Mouse (Mus musculus): ENCODE results near the gene Plcl1. TPM values are rescaled to one million over a fixed set of nuclear protein-coding genes. Genes with fewer than 3 reads are reported as not detected.

Gene Plcl1
- polyA plus RNA-seq, 1 experiment, result 1.00 TPM

DNA sequence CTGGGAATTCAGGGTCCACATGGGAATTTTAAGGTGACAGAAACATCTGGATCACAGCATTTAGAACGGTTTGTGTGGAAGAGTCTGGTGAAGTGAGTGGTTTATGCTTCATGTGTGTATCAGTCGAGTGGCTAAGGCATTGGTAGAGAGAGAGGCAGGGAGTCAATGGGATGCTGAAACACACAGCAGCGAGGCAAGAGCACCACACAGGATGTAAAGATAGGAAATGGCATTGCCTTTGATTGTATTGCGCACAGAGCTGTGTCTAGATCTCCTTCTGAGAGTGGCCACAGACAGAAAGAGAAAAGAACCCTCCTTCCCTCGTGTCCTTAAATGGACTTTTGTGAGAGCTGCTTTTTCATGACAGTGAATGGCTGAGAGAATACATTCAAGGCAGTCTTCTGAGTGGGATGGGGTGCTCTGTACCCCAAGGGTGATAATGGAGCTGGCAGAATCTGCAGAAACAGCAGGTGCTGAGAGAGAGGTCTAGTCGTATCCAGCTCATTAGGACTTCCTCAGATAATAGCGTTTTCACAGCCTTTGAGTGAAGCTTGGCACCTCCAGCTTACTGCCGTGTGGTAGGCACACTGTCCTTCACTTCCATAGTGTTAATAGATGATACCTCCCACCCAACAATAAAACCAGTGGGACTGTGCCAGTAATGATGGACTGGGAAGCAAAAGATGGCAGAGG lies 253.9 kb downstream of the Plcl1 start:
- H3K36me3 ChIP-seq (ENCODE audit: control insufficient read depth, insufficient read depth), result no peaks in the 10 kb centered on the region
- no peak overlapping the region for H3ac ChIP-seq (ENCODE audit: control insufficient read depth, insufficient read length)
- TF ChIP-seq REST (IDR thresholded peaks at IDR 0.05; ENCODE audit: insufficient read depth, insufficient read length) (no peak), SRF (IDR thresholded peaks at IDR 0.05; ENCODE audit: control insufficient read depth, insufficient read length, low read depth) (no peak), POLR2AphosphoS2 (IDR thresholded peaks at IDR 0.05; ENCODE audit: insufficient read length, low read depth) (no peak), MYOD1 (IDR thresholded peaks at IDR 0.05; ENCODE audit: control insufficient read depth in 1 of 3, insufficient read length in 2 of 3, low read depth in 2 of 3) (no peak), USF1 (IDR thresholded peaks at IDR 0.05; ENCODE audit: low read depth) (no peak), MYOG (IDR thresholded peaks at IDR 0.05; ENCODE audit: control insufficient read depth in 1 of 3, insufficient read depth in 1 of 3, insufficient read length in 2 of 3, low read depth in 2 of 3) (no peak), POLR2A (IDR thresholded peaks at IDR 0.05; ENCODE audit: insufficient read length, low read depth) (no peak), TCF12 (IDR thresholded peaks at IDR 0.05; ENCODE audit: insufficient read depth, poor library complexity, severe bottlenecking) (no peak), TCF3 (IDR thresholded peaks at IDR 0.05; ENCODE audit: insufficient read length, low read depth) (no peak), MAX (IDR thresholded peaks at IDR 0.05; ENCODE audit: low read depth) (no peak), CEBPB (IDR thresholded peaks at IDR 0.05; ENCODE audit: insufficient read depth, poor library complexity, severe bottlenecking) (no peak), E2F4 (IDR thresholded peaks at IDR 0.05; ENCODE audit: insufficient read depth) (no peak)
- no peaks in the 10 kb centered on the region for H3K79me2 ChIP-seq (ENCODE audit: control insufficient read depth, insufficient read depth)
- no peak overlapping the region for H3K4me3 ChIP-seq
- H3K27me3 ChIP-seq (ENCODE audit: control insufficient read depth, insufficient read depth, insufficient read length), result no peaks in the 10 kb centered on the region
- no peak overlapping the region for H3K4me2 ChIP-seq (ENCODE audit: low read depth)

DNA sequence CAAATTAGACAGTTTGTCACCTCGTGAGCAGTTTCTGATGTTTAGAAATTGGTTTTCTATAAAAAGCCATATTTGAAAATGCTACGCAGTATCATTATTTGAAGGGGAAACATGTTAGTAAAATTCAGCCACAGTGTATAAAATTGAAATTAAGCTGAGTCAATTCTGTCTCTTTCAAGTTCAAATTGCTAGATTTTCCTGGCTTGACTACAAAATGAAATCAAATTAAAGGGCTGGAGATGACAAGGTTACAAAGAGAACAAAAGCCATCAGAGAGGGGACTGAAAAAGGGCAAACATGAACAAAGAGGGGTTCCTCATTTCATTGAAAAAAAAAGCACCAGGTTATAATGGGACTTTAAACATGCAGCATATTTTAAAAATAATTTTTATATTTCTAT lies 255.7 kb downstream of the Plcl1 start:
- Histone ChIP-seq H3K4me3 (no peak overlapping the region), H3K4me2 (ENCODE audit: low read depth) (no peak overlapping the region), H3ac (ENCODE audit: control insufficient read depth, insufficient read length) (no peak overlapping the region), H3K36me3 (ENCODE audit: control insufficient read depth, insufficient read depth) (no peaks in the 10 kb centered on the region), H3K27me3 (ENCODE audit: control insufficient read depth, insufficient read depth, insufficient read length) (no peaks in the 10 kb centered on the region), H3K79me2 (ENCODE audit: control insufficient read depth, insufficient read depth) (no peaks in the 10 kb centered on the region)
- TF ChIP-seq MYOD1 (IDR thresholded peaks at IDR 0.05; ENCODE audit: control insufficient read depth in 1 of 3, insufficient read length in 2 of 3, low read depth in 2 of 3) (no peak), POLR2AphosphoS2 (IDR thresholded peaks at IDR 0.05; ENCODE audit: insufficient read length, low read depth) (no peak), REST (IDR thresholded peaks at IDR 0.05; ENCODE audit: insufficient read depth, insufficient read length) (no peak), MAX (IDR thresholded peaks at IDR 0.05; ENCODE audit: low read depth) (no peak), E2F4 (IDR thresholded peaks at IDR 0.05; ENCODE audit: insufficient read depth) (no peak), MYOG (IDR thresholded peaks at IDR 0.05; ENCODE audit: control insufficient read depth in 1 of 3, insufficient read depth in 1 of 3, insufficient read length in 2 of 3, low read depth in 2 of 3) (no peak), POLR2A (IDR thresholded peaks at IDR 0.05; ENCODE audit: insufficient read length, low read depth) (no peak), SRF (IDR thresholded peaks at IDR 0.05; ENCODE audit: control insufficient read depth, insufficient read length, low read depth) (no peak), TCF3 (IDR thresholded peaks at IDR 0.05; ENCODE audit: insufficient read length, low read depth) (no peak), TCF12 (IDR thresholded peaks at IDR 0.05; ENCODE audit: insufficient read depth, poor library complexity, severe bottlenecking) (no peak), USF1 (IDR thresholded peaks at IDR 0.05; ENCODE audit: low read depth) (no peak), CEBPB (IDR thresholded peaks at IDR 0.05; ENCODE audit: insufficient read depth, poor library complexity, severe bottlenecking) (no peak)

DNA sequence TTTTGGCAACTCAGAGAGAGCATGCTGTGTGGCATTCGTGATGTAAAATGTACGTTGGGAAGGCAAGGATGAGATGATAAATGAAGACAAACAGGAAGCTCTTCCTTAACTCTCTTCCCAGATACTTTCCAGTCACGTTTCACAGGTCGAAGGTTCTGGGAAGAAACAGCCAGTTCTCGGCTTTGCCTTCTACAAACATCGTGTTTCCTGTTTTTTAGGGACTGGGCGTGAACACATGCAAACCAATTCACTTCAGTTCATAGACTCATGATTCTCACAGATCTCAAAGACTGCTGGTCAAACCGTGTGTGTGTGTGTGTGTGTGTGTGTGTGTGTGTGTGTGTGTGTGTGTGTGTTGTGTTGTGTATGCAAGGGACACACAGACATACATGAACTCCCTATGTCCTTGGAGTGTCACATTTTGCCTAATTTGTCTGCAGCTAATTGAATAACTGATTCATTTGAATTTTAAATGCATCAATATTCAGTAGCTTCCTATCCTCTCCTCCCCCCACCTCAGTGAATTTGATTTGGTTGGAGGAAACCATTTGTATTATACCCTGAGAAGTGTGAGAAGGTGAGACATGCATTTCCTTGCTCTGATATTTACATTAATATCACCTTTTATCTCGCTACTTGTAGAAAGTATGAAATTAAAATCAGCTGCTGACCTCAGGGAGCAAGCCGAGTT lies 259.6 kb downstream of the Plcl1 start:
- H3ac ChIP-seq (ENCODE audit: control insufficient read depth, insufficient read length), result no peak overlapping the region
- no peaks in the 10 kb centered on the region for H3K27me3 ChIP-seq (ENCODE audit: control insufficient read depth, insufficient read depth, insufficient read length)
- TF ChIP-seq REST (IDR thresholded peaks at IDR 0.05; ENCODE audit: insufficient read depth, insufficient read length) (no peak), TCF12 (IDR thresholded peaks at IDR 0.05; ENCODE audit: insufficient read depth, poor library complexity, severe bottlenecking) (no peak), CEBPB (IDR thresholded peaks at IDR 0.05; ENCODE audit: insufficient read depth, poor library complexity, severe bottlenecking) (no peak), E2F4 (IDR thresholded peaks at IDR 0.05; ENCODE audit: insufficient read depth) (no peak), MYOG (IDR thresholded peaks at IDR 0.05; ENCODE audit: control insufficient read depth in 1 of 3, insufficient read depth in 1 of 3, insufficient read length in 2 of 3, low read depth in 2 of 3) (no peak), SRF (IDR thresholded peaks at IDR 0.05; ENCODE audit: control insufficient read depth, insufficient read length, low read depth) (no peak), POLR2A (IDR thresholded peaks at IDR 0.05; ENCODE audit: insufficient read length, low read depth) (no peak), MAX (IDR thresholded peaks at IDR 0.05; ENCODE audit: low read depth) (no peak), MYOD1 (IDR thresholded peaks at IDR 0.05; ENCODE audit: control insufficient read depth in 1 of 3, insufficient read length in 2 of 3, low read depth in 2 of 3) (no peak), USF1 (IDR thresholded peaks at IDR 0.05; ENCODE audit: low read depth) (no peak), TCF3 (IDR thresholded peaks at IDR 0.05; ENCODE audit: insufficient read length, low read depth) (no peak), POLR2AphosphoS2 (IDR thresholded peaks at IDR 0.05; ENCODE audit: insufficient read length, low read depth) (no peak)
- H3K4me2 ChIP-seq (ENCODE audit: low read depth), result no peak overlapping the region
- H3K36me3 ChIP-seq (ENCODE audit: control insufficient read depth, insufficient read depth), result no peaks in the 10 kb centered on the region
- H3K79me2 ChIP-seq (ENCODE audit: control insufficient read depth, insufficient read depth), result no peaks in the 10 kb centered on the region
- H3K4me3 ChIP-seq, result no peak overlapping the region

- H3K4me2 ChIP-seq (ENCODE audit: low read depth), result no peak overlapping the region
- no peaks in the 10 kb centered on the region for H3K36me3 ChIP-seq (ENCODE audit: control insufficient read depth, insufficient read depth)
- H3K79me2 ChIP-seq (ENCODE audit: control insufficient read depth, insufficient read depth), result no peaks in the 10 kb centered on the region
- H3K27me3 ChIP-seq (ENCODE audit: control insufficient read depth, insufficient read depth, insufficient read length), result no peaks in the 10 kb centered on the region
- TF ChIP-seq SRF (IDR thresholded peaks at IDR 0.05; ENCODE audit: control insufficient read depth, insufficient read length, low read depth) (no peak), E2F4 (IDR thresholded peaks at IDR 0.05; ENCODE audit: insufficient read depth) (no peak), TCF3 (IDR thresholded peaks at IDR 0.05; ENCODE audit: insufficient read length, low read depth) (no peak), TCF12 (IDR thresholded peaks at IDR 0.05; ENCODE audit: insufficient read depth, poor library complexity, severe bottlenecking) (no peak), MYOG (IDR thresholded peaks at IDR 0.05; ENCODE audit: control insufficient read depth in 1 of 3, insufficient read depth in 1 of 3, insufficient read length in 2 of 3, low read depth in 2 of 3) (no peak), MYOD1 (IDR thresholded peaks at IDR 0.05; ENCODE audit: control insufficient read depth in 1 of 3, insufficient read length in 2 of 3, low read depth in 2 of 3) (no peak), POLR2AphosphoS2 (IDR thresholded peaks at IDR 0.05; ENCODE audit: insufficient read length, low read depth) (no peak), POLR2A (IDR thresholded peaks at IDR 0.05; ENCODE audit: insufficient read length, low read depth) (no peak), MAX (IDR thresholded peaks at IDR 0.05; ENCODE audit: low read depth) (no peak), CEBPB (IDR thresholded peaks at IDR 0.05; ENCODE audit: insufficient read depth, poor library complexity, severe bottlenecking) (no peak), USF1 (IDR thresholded peaks at IDR 0.05; ENCODE audit: low read depth) (no peak), REST (IDR thresholded peaks at IDR 0.05; ENCODE audit: insufficient read depth, insufficient read length) (no peak)
- no peak overlapping the region for H3ac ChIP-seq (ENCODE audit: control insufficient read depth, insufficient read length)
- no peak overlapping the region for H3K4me3 ChIP-seq
These were observed 260.3 kb downstream of the Plcl1 start for GRCm38 (mm10) chr1:55665828-55666673.
